Mouse (Mus musculus) ES-Bruce4 (cell line): Measurements from ENCODE around the gene Ephb3. TPM values are rescaled to one million over a fixed set of nuclear protein-coding genes. Genes with fewer than 3 reads are reported as not detected.

Experiments used
- H3K27ac ChIP-seq: 2 replicates; pipeline ENCODE4 v1.5.1; 2012; ENCODE audit warnings: low read length, inconsistent platforms; ENCODE audit not compliant: insufficient read depth
- H3K27me3 ChIP-seq: 2 replicates; pipeline ENCODE4 v1.6.1; 2012; ENCODE audit warnings: mild to moderate bottlenecking, low read length, inconsistent platforms; ENCODE audit not compliant: control insufficient read depth, poor library complexity, insufficient read depth, severe bottlenecking
- H3K36me3 ChIP-seq: 2 replicates; pipeline ENCODE4 v1.6.1; 2012; ENCODE audit warnings: inconsistent platforms, mild to moderate bottlenecking, low read length, moderate library complexity; ENCODE audit not compliant: control insufficient read depth, poor library complexity, insufficient read depth, severe bottlenecking
- H3K4me1 ChIP-seq: one replicate; pipeline ENCODE4 v1.8.1; 2011; ENCODE audit warnings: low read length; ENCODE audit not compliant: control insufficient read depth, insufficient read depth
- H3K4me3 ChIP-seq: 2 replicates; pipeline ENCODE4 v1.5.1; 2011; ENCODE audit warnings: low read depth, mild to moderate bottlenecking, low read length
- H3K9ac ChIP-seq: 2 replicates; pipeline ENCODE4 v1.6.1; 2012; ENCODE audit warnings: low read depth, mild to moderate bottlenecking, inconsistent platforms; ENCODE audit not compliant: poor library complexity, severe bottlenecking
- H3K9me3 ChIP-seq: replicated peaks from 2 replicates; pipeline ENCODE4 v1.6.1; 2012; ENCODE audit warnings: mild to moderate bottlenecking, low read length, inconsistent platforms; ENCODE audit not compliant: control insufficient read depth, poor library complexity, insufficient read depth, severe bottlenecking
- CTCF ChIP-seq: IDR thresholded peaks from one replicate; pipeline ENCODE4 v1.8.1; 2011; ENCODE audit warnings: low read depth, low read length
- EP300 ChIP-seq: IDR thresholded peaks from 2 replicates; pipeline ENCODE4 v1.6.1; 2011; ENCODE audit warnings: low read depth, low read length; ENCODE audit not compliant: insufficient read depth
- POLR2A ChIP-seq: IDR thresholded peaks from one replicate; pipeline ENCODE4 v1.8.1; 2011; ENCODE audit warnings: low read length; ENCODE audit not compliant: insufficient read depth
- polyA plus RNA-seq: library from polyadenylated mRNA; stranded (reverse); fragments of >200 nt; gene quantifications from 2 replicates; pipeline ENCODE4 v1.2.4, GENCODE M21; 2011; ENCODE audit warnings: low read depth; ENCODE audit not compliant: missing spikeins, insufficient read depth, insufficient read length

Gene Ephb3
- polyA plus RNA-seq, 1 experiment, result 26.3 TPM

DNA sequence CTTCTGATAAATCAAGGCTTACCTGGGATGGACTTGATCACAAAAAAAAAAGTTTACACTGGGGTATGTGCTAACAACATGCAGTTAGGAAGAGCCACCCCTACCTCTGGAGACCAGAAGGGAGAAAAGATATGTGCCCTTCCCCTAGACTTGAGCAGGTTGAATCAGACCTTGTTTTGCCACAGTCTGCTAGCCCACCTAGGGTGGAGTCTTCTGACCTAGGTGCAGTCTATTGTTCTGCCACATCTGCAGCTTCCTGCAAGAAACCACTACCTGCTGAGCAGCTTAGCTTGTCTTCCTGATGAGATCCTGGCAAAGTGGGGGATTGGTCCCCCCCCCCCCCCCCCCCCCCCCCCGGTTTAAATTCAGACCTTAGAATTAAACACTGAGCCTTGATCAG, 29.3 kb upstream of the Ephb3 start:
- Histone ChIP-seq H3K9me3 (peaks cover 40% of the 10 kb centered on the region), H3K27ac (peak overlapping the region; percentile 70), H3K36me3 (no peaks in the 10 kb centered on the region), H3K9ac (no peak overlapping the region), H3K4me3 (no peak overlapping the region), H3K4me1 (peaks cover 2% of the 10 kb centered on the region), H3K27me3 (no peaks in the 10 kb centered on the region)
- TF ChIP-seq EP300 (0 out of 2 replicates have a peak, but pooled peaks have one; percentile 48), POLR2A (no peak)

DNA sequence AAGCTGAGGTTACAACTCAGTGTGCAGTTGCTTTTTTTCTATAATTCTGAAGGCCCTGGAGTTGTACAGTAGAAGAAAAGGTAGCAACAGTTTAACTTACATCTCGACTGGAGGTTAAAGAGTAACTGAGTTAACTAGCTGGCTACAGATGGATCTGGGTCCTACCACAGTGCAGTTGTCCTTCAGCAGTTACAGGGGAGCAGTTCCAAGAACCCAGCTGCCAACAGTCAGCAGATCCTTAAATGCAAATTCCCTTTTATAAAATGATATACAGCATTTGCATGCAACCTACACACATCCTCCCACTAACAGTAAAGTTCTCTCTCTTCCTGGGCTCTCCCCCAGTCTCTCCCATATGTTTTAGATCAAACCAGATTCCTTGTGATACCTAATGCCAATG, 22.4 kb upstream of the Ephb3 start:
- Histone ChIP-seq H3K9ac (no peak overlapping the region), H3K9me3 (peaks cover 25% of the 10 kb centered on the region), H3K4me1 (no peaks in the 10 kb centered on the region), H3K27me3 (no peaks in the 10 kb centered on the region), H3K36me3 (no peaks in the 10 kb centered on the region), H3K4me3 (no peak overlapping the region), H3K27ac (no peak overlapping the region)
- TF ChIP-seq CTCF (no peak), POLR2A (no peak)

DNA sequence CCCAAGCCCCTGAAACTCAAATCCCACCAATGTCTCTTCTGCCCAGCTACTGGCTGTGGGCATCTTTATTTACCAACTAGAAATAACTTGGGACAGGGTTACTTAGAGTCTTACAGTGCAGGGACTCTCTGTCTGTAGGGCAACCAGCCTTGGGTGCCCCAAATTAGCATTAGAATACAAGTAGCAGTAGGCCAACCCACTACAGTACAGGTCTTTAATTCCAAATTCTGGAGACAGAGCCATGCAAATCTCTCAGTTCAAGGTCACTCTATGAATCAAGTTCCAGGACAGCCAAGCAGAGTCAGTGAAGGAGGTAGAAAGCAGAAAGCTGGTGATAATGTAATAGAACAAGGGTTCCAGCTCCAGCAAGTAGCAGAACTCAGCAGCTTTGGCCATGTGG, 19.9 kb upstream of the Ephb3 start:
- H3K27ac ChIP-seq, result no peak overlapping the region
- H3K4me3 ChIP-seq, result no peak overlapping the region
- H3K9ac ChIP-seq, result no peak overlapping the region
- H3K36me3 ChIP-seq, result no peaks in the 10 kb centered on the region
- H3K27me3 ChIP-seq, result no peaks in the 10 kb centered on the region
- peaks cover 22% of the 10 kb centered on the region for H3K9me3 ChIP-seq
- TF ChIP-seq CTCF, result no peak
- TF ChIP-seq EP300, result no peak
- no peak for TF ChIP-seq POLR2A
- no peaks in the 10 kb centered on the region for H3K4me1 ChIP-seq

- H3K27me3 ChIP-seq, result no peaks in the 10 kb centered on the region
- no peak overlapping the region for H3K27ac ChIP-seq
- H3K4me1 ChIP-seq, result no peaks in the 10 kb centered on the region
- no peaks in the 10 kb centered on the region for H3K36me3 ChIP-seq
- H3K9me3 ChIP-seq, result peaks cover 7% of the 10 kb centered on the region
- H3K9ac ChIP-seq, result no peak overlapping the region
- no peak overlapping the region for H3K4me3 ChIP-seq
- TF ChIP-seq EP300, result no peak
- no peak for TF ChIP-seq POLR2A
- no peak for TF ChIP-seq CTCF
Observed at GRCm38 (mm10) chr16:21187568-21187967, 17.0 kb upstream of the Ephb3 start.

GRCm38 (mm10) chr16:21188345-21188744, 16.2 kb upstream of the Ephb3 start:
- Histone ChIP-seq H3K4me3 (no peak overlapping the region), H3K36me3 (no peaks in the 10 kb centered on the region), H3K27me3 (no peaks in the 10 kb centered on the region), H3K4me1 (no peaks in the 10 kb centered on the region), H3K27ac (no peak overlapping the region), H3K9ac (no peak overlapping the region), H3K9me3 (peaks cover 6% of the 10 kb centered on the region; the same call in 1 of the 2 replicates)
- TF ChIP-seq CTCF, result peak; percentile 25
- no peak for TF ChIP-seq EP300
- TF ChIP-seq POLR2A, result no peak

GRCm38 (mm10) chr16:21191569-21191968, 13.0 kb upstream of the Ephb3 start:
- H3K4me1 ChIP-seq, result peaks cover 4% of the 10 kb centered on the region
- H3K9ac ChIP-seq, result no peak overlapping the region
- no peaks in the 10 kb centered on the region for H3K27me3 ChIP-seq
- H3K4me3 ChIP-seq, result no peak overlapping the region
- H3K27ac ChIP-seq, result no peak overlapping the region
- H3K36me3 ChIP-seq, result no peaks in the 10 kb centered on the region
- TF ChIP-seq CTCF, result no peak
- TF ChIP-seq POLR2A, result no peak
- no peak for TF ChIP-seq EP300
- H3K9me3 ChIP-seq, result no peaks in the 10 kb centered on the region
